Mouse (Mus musculus) cerebellum, adult 2 months (tissue): Measurements from ENCODE around the gene Pfkfb3.

Experiments
- CTCF ChIP-seq: fragments of 200-500 bp; IDR thresholded peaks from 2 replicates; pipeline ENCODE4 v1.5.1; 2011; ENCODE audit warnings: low read depth, mild to moderate bottlenecking, control low read depth, low read length, moderate library complexity, borderline replicate concordance; ENCODE audit not compliant: insufficient read depth
- POLR2A ChIP-seq: fragments of 200-500 bp; IDR thresholded peaks from 2 replicates; pipeline ENCODE4 v1.6.1; 2011; ENCODE audit warnings: low read length, control low read depth, borderline replicate concordance; ENCODE audit not compliant: insufficient read depth

- TF ChIP-seq CTCF (no peak), POLR2A (no peak)
Measured at GRCm38 (mm10) chr2:11478960-11479359, 74.9 kb downstream of the Pfkfb3 start.
